Mouse (Mus musculus) B cell, adult (primary cell): ENCODE data around the gene Spg20. TPM values are rescaled to one million over a fixed set of nuclear protein-coding genes. Genes with fewer than 3 reads are reported as not detected.

Experiments
- total RNA-seq: library from RNA; stranded (reverse); gene quantifications from 4 replicates; pipeline ENCODE4 v1.2.4, GENCODE M21; 2023; ENCODE audit not compliant: inconsistent age

Gene Spg20
- 14.9 to 18.0 TPM (median 16.6 TPM) in 4 replicates for total RNA-seq

GRCm38 (mm10) chr3:55111935-55112709 is at the start of gene Spg20:
Gene Spg20 (plus strand): TSS chr3:55112108.

GRCm38 (mm10) chr3:55137039-55137438 is 25.1 kb downstream of the Spg20 start, which contains the start of gene Ccdc169:
Gene Ccdc169 (plus strand): TSS chr3:55137339.

GRCm38 (mm10) chr3:55181766-55182165 is 69.9 kb downstream of the Spg20 start, which contains the start of gene Sohlh2:
Gene Sohlh2 (plus strand): TSS chr3:55182028.

Other genes starting within 250 kb of the Spg20 start
- gene Sertm1, start 196.2 kb upstream of the Spg20 start, total RNA-seq = not detected in 4 replicates
- gene Ccna1, start 56.6 kb upstream of the Spg20 start, total RNA-seq = not detected in 4 replicates
- not detected in 4 replicates for gene Ccdc169, start 25.2 kb downstream of the Spg20 start, total RNA-seq
- not detected in 4 replicates for gene Sohlh2, start 69.9 kb downstream of the Spg20 start, total RNA-seq
- gene Dclk1, start 130.3 kb downstream of the Spg20 start, total RNA-seq = 0.13 TPM in 1 of 4 replicates, not detected in the others